Mouse (Mus musculus) naive thymus-derived CD4-positive, alpha-beta T cell, adult 2 months (primary cell): ENCODE data around the gene Akip1.

Experiments used
- DNase-seq: peaks from one replicate; pipeline ENCODE4 v3.0.0-alpha.2; 2011; ENCODE audit warnings: low read depth

The Akip1 gene

GRCm38 (mm10) chr7:109707023-109707785 lies 3.7 kb downstream of the Akip1 start:
- DNase-seq, result peak; percentile 87

- no peak for DNase-seq
Measured at GRCm38 (mm10) chr7:109708961-109709382, 5.5 kb downstream of the Akip1 start.

DNA sequence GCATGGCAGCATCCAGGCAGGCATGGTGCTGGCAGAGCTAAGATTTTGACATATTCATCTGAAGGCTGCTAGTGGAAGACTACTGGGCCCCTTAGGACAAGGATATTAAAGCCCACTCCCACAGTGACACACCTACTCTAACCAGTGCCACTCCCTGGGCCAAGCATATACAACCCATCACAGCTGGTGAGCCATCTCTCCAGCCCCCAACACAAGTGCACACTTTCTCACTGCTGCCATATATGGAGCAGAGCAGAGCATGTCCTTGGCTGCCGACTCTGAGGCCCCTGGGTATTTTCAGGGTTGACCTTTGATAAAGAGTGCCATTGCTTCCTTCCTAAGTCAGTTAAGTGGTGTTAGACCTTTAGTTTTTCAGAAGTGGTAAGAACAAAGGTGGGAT lies 6.6 kb downstream of the Akip1 start:
- DNase-seq, result no peak

- no peak for DNase-seq
Measured at GRCm38 (mm10) chr7:109712198-109712597, 8.7 kb downstream of the Akip1 start.

GRCm38 (mm10) chr7:109713434-109713982 lies 10.0 kb downstream of the Akip1 start:
- no peak for DNase-seq

DNA sequence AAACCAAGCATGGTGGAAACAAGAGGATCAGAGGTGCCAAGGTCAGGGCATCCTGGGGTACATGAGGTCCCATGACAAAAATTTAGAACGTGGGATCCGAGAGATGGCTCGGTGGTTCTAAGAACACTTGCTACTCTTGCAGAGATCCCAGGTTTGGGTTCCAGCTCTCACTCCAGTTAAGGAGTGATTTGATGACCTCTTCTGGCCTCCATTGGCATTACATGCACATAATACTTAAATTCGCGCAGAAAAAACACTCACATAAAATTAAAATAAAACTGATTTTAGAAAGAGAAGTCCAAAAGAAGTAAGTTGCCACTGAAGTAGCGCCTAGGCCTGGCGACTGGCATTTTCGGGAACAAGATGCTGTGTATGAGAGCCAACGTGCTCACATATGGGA lies 15.8 kb downstream of the Akip1 start:
- DNase-seq, result peak; percentile 38

GRCm38 (mm10) chr7:109722618-109723017 lies 19.1 kb downstream of the Akip1 start:
- peak; percentile 45 for DNase-seq

GRCm38 (mm10) chr7:109723114-109723513 lies 19.6 kb downstream of the Akip1 start:
- DNase-seq, result no peak

- no peak for DNase-seq
Measured at GRCm38 (mm10) chr7:109723697-109724096, 20.2 kb downstream of the Akip1 start, which contains the start of gene BC051019. TSS of gene BC051019 (minus strand) at chr7:109723850.

DNA sequence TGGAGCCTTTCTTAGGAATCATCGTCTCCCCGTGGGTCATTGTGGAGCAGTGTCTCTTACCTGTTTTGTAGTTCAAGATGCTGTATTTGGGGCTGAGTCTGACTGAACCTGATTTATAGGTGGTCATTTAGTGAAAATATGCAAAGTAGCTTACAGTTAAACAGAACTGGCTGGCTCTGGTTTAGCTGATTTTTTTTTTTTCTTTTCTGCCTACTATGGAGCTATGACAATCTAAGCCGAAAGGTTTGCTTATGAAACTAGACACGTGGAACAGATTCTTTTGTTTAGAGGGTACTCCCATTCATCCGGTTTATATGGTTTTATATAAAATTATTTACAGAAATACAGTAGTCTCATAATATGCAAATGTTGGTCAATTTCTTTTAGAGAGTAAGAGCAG lies 28.1 kb downstream of the Akip1 start, which contains the start of gene Ascl3:
Ascl3 (minus strand) TSS at position 101 of the 400 bp plus-strand sequence.
- no peak for DNase-seq

DNA sequence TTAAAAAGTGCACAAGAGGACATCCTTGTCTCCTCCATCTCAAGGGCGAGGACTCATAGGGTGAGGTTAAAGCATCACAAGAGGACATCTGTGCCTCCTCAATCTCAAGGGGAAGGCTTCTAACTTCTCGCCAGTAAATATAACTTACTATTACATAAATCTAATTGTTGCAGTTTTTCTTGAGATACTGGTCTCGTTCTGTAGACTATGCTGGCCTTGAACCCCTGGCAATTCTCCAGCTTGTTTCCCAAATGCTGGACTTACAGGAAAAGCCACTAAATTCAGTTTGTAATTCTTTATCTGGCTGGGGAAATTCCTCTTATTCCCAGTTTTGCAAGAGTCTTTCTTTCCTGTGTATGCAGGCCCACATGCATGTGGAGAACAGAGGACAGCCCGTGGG lies 31.3 kb downstream of the Akip1 start:
- no peak for DNase-seq

- no peak for DNase-seq
Measured at GRCm38 (mm10) chr7:109739822-109740370, 36.4 kb downstream of the Akip1 start.

- DNase-seq, result peak; percentile 48
Measured at GRCm38 (mm10) chr7:109741060-109741459, 37.6 kb downstream of the Akip1 start.

- DNase-seq, result peak; percentile 73
Measured at GRCm38 (mm10) chr7:109741703-109742102, 38.2 kb downstream of the Akip1 start.

DNA sequence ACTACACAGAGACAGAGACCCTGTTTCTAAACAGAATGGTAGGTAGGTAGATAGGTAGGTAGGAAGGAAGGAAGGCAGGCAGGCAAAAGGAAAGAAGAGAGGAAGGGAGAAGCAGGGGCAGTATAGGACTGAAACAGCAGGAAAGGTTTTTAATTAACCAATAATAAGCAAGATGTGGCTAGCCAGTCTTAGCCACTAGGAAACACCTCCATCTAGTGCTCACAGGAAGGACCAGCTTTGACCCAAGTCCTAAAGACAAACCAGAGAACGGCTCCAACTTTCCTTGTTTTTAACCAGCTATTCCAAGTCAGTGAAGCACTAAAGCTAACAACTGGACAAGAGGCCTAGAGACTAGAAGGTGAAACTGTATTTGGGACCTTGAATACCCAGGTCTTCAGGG lies 44.3 kb downstream of the Akip1 start:
- no peak for DNase-seq

DNA sequence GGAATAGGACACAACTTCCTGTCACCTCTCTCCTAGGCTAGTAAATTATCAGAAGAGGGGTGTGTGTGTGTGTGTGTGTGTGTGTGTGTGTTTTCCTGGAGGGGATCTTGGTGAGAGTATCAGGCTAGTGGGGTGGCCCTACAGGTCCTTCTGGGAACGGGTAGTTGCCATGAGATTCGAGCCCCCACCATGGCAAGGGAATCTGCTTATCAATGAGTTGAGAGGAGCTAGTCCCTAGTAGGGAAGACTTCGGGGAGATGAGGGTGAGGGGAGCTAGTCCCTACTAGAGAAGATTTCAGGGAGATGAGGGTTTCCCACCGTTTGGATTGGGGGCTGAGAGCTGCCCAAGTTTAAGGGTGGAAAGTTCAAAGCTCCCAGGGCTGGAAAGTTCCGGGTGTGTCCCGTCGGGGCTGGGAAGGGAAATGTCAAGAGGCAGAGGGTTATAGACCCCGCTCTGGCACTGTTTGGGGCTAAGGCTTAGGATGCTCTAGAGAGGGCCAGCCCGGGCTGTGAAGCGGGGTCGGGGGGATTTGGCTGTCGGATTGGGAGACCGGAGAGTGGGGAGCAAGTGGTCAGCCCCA lies 48.0 kb downstream of the Akip1 start:
- peak; percentile 32 for DNase-seq

DNA sequence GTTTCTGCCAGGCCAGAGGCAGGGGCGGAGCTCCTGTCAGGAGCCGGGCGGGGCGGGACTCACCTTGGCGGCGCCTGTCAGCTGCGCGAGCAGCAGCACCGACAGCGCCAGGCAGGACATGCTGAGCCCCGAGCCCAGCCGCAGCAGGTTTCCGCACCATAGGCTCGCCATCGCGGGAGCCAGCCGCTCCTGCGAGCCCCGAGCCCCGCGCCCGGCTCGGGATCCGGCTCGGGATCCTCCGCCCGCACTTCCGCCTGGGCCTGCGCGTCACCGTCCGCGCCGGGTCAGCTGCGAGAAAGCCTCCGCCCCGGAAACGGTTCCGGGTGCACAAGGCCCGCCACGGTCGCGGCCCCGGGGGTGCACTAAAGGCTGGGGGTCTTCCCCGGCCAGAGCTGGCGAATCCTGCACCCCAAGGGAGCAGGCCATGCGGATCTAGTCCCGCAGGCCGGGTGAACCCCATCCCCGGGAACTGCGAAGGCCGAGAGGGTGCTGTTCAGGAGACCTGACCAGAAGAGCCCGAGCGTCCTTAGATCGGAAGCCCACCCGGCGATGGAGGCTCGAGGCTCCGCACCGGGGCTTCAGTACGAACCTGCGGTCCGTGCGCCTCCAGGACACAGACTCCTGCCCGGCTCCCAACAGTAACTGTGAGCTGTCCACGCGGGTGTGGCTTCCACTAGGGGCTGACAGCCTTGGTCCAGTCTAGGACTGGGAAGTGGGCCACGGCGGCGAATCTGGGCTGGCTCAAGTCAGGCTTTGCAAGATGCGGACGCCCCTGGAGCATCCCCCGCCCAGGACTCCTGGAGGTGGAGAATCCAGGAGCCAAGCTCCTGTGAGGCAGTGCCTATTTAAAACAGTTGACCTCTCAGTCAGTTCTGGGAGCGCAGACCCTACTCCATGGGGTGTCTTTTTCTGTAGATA lies 48.8 kb downstream of the Akip1 start, which contains the start of gene Tmem9b:
Tmem9b (minus strand) TSS at position 868 of the 918 bp plus-strand sequence.
- peak; percentile 82 for DNase-seq

GRCm38 (mm10) chr7:109754034-109754433 lies 50.5 kb downstream of the Akip1 start:
- no peak for DNase-seq

DNA sequence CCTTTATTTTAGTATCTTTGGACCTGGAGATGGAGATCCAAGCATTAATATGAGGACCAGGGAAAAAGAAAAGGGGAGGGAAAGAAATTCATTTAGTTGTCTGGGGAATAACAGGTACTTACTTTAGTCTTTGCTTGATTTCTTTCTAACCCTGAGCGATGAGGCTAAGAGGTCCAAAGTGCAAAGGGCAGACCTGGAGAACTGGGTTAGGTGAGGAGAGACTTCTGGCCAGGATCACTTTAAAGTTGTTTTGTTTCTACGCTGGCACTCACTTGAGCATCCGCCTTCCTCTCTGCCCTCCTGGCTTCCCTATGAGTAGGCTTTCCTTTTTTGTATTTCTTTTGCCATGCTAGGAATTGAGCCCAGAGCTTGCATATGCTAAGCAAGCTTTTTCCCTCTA lies 52.8 kb downstream of the Akip1 start:
- DNase-seq, result no peak
